Mouse (Mus musculus): Measurements from ENCODE around the gene Tceal5. TPM values are rescaled to one million over a fixed set of nuclear protein-coding genes. Genes with fewer than 3 reads are reported as not detected.
A peak's percentile ranks its signal among the peaks of the same experiment; 100 is the strongest.

Tceal5 gene
- polyA plus RNA-seq (2014; fragmentation: Nextera tagmentation; extraction: Ambion mirVana) = 2.6 TPM in 2 replicates

- H3K4me2 ChIP-seq (replicated peaks; ENCODE audit: low read depth, low read length) = peak within 1 kb of the TSS; percentile 46
- H3K9me3 ChIP-seq (ENCODE audit: control insufficient read depth, low read length) = no peaks in the 10 kb centered on the region
- ATAC-seq (ENCODE audit: low FRiP score) (peak; percentile 76), DNase-seq (ENCODE audit: low spot score) (peak; percentile 45)
- peak within 1 kb of the TSS; percentile 37 for H3K4me3 ChIP-seq (ENCODE audit: low read depth, low read length)
- no peaks in the 10 kb centered on the region for H3K36me3 ChIP-seq (ENCODE audit: control insufficient read depth, insufficient read depth, low read length)
- peak within 1 kb of the TSS; percentile 52 for H3K9ac ChIP-seq (ENCODE audit: low read depth, low read length)
- H3K27ac ChIP-seq (ENCODE audit: low read depth, low read length) = peak within 1 kb of the TSS; percentile 10; the same call in 1 of the 2 replicates
- WGBS = 18% methylated on average over 9 of the region's 9 CpGs
- no peaks in the 10 kb centered on the region for H3K4me1 ChIP-seq (replicated peaks; ENCODE audit: control insufficient read depth, insufficient read depth, low read length)
- H3K27me3 ChIP-seq (ENCODE audit: control insufficient read depth, insufficient read depth, low read length) = no peaks in the 10 kb centered on the region
Measured at GRCm38 (mm10) chrX:136203664-136204066, at the start of gene Tceal5. Tceal5 (minus strand) TSS chrX:136203876.

- Histone ChIP-seq H3K4me2 (replicated peaks; ENCODE audit: low read depth, low read length) (no peak overlapping the region), H3K27me3 (ENCODE audit: control insufficient read depth, insufficient read depth, low read length) (no peaks in the 10 kb centered on the region), H3K9me3 (ENCODE audit: control insufficient read depth, low read length) (no peaks in the 10 kb centered on the region), H3K4me3 (ENCODE audit: low read depth, low read length) (no peak overlapping the region), H3K4me1 (replicated peaks; ENCODE audit: control insufficient read depth, insufficient read depth, low read length) (no peaks in the 10 kb centered on the region), H3K9ac (ENCODE audit: low read depth, low read length) (no peak overlapping the region), H3K36me3 (ENCODE audit: control insufficient read depth, insufficient read depth, low read length) (no peaks in the 10 kb centered on the region), H3K27ac (ENCODE audit: low read depth, low read length) (no peak overlapping the region)
- ATAC-seq (ENCODE audit: low FRiP score) (no peak), DNase-seq (ENCODE audit: low spot score) (no peak)
- 65% methylated on average over 6 of the region's 6 CpGs for WGBS
Measured at GRCm38 (mm10) chrX:136252023-136252729, 48.5 kb upstream of the Tceal5 start.

GRCm38 (mm10) chrX:136249671-136250070 lies 46.0 kb upstream of the Tceal5 start:
- H3K4me3 ChIP-seq (ENCODE audit: low read depth, low read length) = no peak overlapping the region
- no peaks in the 10 kb centered on the region for H3K36me3 ChIP-seq (ENCODE audit: control insufficient read depth, insufficient read depth, low read length)
- H3K9me3 ChIP-seq (ENCODE audit: control insufficient read depth, low read length) = no peaks in the 10 kb centered on the region
- DNase-seq (ENCODE audit: low spot score) (no peak), ATAC-seq (ENCODE audit: low FRiP score) (no peak)
- H3K9ac ChIP-seq (ENCODE audit: low read depth, low read length) = no peak overlapping the region
- H3K4me2 ChIP-seq (replicated peaks; ENCODE audit: low read depth, low read length) = no peak overlapping the region
- no peaks in the 10 kb centered on the region for H3K4me1 ChIP-seq (replicated peaks; ENCODE audit: control insufficient read depth, insufficient read depth, low read length)
- no peak overlapping the region for H3K27ac ChIP-seq (ENCODE audit: low read depth, low read length)
- WGBS = 85% methylated on average over 7 of the region's 7 CpGs
- no peaks in the 10 kb centered on the region for H3K27me3 ChIP-seq (ENCODE audit: control insufficient read depth, insufficient read depth, low read length)

GRCm38 (mm10) chrX:136248811-136249210 lies 45.1 kb upstream of the Tceal5 start:
- DNase-seq (ENCODE audit: low spot score) = no peak
- H3K4me3 ChIP-seq (ENCODE audit: low read depth, low read length) = no peak overlapping the region
- H3K27me3 ChIP-seq (ENCODE audit: control insufficient read depth, insufficient read depth, low read length) = no peaks in the 10 kb centered on the region
- no peaks in the 10 kb centered on the region for H3K36me3 ChIP-seq (ENCODE audit: control insufficient read depth, insufficient read depth, low read length)
- H3K9ac ChIP-seq (ENCODE audit: low read depth, low read length) = no peak overlapping the region
- H3K27ac ChIP-seq (ENCODE audit: low read depth, low read length) = no peak overlapping the region
- WGBS = 86% methylated on average over 6 of the region's 6 CpGs
- H3K9me3 ChIP-seq (ENCODE audit: control insufficient read depth, low read length) = no peaks in the 10 kb centered on the region
- ATAC-seq (ENCODE audit: low FRiP score) = no peak
- H3K4me1 ChIP-seq (replicated peaks; ENCODE audit: control insufficient read depth, insufficient read depth, low read length) = no peaks in the 10 kb centered on the region
- H3K4me2 ChIP-seq (replicated peaks; ENCODE audit: low read depth, low read length) = no peak overlapping the region

- WGBS = 14% methylated on average over 13 of the region's 15 CpGs
- H3K9me3 ChIP-seq (ENCODE audit: control insufficient read depth, low read length) = no peaks in the 10 kb centered on the region
- peak overlapping the region; percentile 42 for H3K4me2 ChIP-seq (replicated peaks; ENCODE audit: low read depth, low read length)
- 0 out of 2 replicates have a peak overlapping the region, but pooled peaks have one; percentile 3 for H3K27ac ChIP-seq (ENCODE audit: low read depth, low read length)
- H3K27me3 ChIP-seq (ENCODE audit: control insufficient read depth, insufficient read depth, low read length) = no peaks in the 10 kb centered on the region
- peak; percentile 82 for ATAC-seq (ENCODE audit: low FRiP score)
- no peaks in the 10 kb centered on the region for H3K4me1 ChIP-seq (replicated peaks; ENCODE audit: control insufficient read depth, insufficient read depth, low read length)
- no peaks in the 10 kb centered on the region for H3K36me3 ChIP-seq (ENCODE audit: control insufficient read depth, insufficient read depth, low read length)
- H3K9ac ChIP-seq (ENCODE audit: low read depth, low read length) = peak overlapping the region; percentile 72
- H3K4me3 ChIP-seq (ENCODE audit: low read depth, low read length) = peak overlapping the region; percentile 55
- DNase-seq (ENCODE audit: low spot score) = peak; percentile 37
Measured at GRCm38 (mm10) chrX:136245521-136246071, 41.9 kb upstream of the Tceal5 start.

GRCm38 (mm10) chrX:136244574-136245229 lies 41.0 kb upstream of the Tceal5 start, which contains the start of gene Tceal9:
Tceal9 (plus strand) TSS chrX:136245079.
- no peaks in the 10 kb centered on the region for H3K4me1 ChIP-seq (replicated peaks; ENCODE audit: control insufficient read depth, insufficient read depth, low read length)
- H3K9ac ChIP-seq (ENCODE audit: low read depth, low read length) = peak within 1 kb of the TSS; percentile 72
- DNase-seq (ENCODE audit: low spot score) (peak; percentile 83), ATAC-seq (ENCODE audit: low FRiP score) (peak; percentile 96)
- H3K9me3 ChIP-seq (ENCODE audit: control insufficient read depth, low read length) = no peaks in the 10 kb centered on the region
- H3K36me3 ChIP-seq (ENCODE audit: control insufficient read depth, insufficient read depth, low read length) = no peaks in the 10 kb centered on the region
- 18% methylated on average over 20 of the region's 20 CpGs for WGBS
- peak within 1 kb of the TSS; percentile 42 for H3K4me2 ChIP-seq (replicated peaks; ENCODE audit: low read depth, low read length)
- H3K27ac ChIP-seq (ENCODE audit: low read depth, low read length) = 0 out of 2 replicates have a peak within 1 kb of the TSS, but pooled peaks have one; percentile 3
- peak within 1 kb of the TSS; percentile 55 for H3K4me3 ChIP-seq (ENCODE audit: low read depth, low read length)
- no peaks in the 10 kb centered on the region for H3K27me3 ChIP-seq (ENCODE audit: control insufficient read depth, insufficient read depth, low read length)

- H3K9ac ChIP-seq (ENCODE audit: low read depth, low read length) = no peak overlapping the region
- H3K36me3 ChIP-seq (ENCODE audit: control insufficient read depth, insufficient read depth, low read length) = no peaks in the 10 kb centered on the region
- H3K4me3 ChIP-seq (ENCODE audit: low read depth, low read length) = no peak overlapping the region
- no peaks in the 10 kb centered on the region for H3K4me1 ChIP-seq (replicated peaks; ENCODE audit: control insufficient read depth, insufficient read depth, low read length)
- no peak for DNase-seq (ENCODE audit: low spot score)
- no peak overlapping the region for H3K27ac ChIP-seq (ENCODE audit: low read depth, low read length)
- ATAC-seq (ENCODE audit: low FRiP score) = no peak
- H3K4me2 ChIP-seq (replicated peaks; ENCODE audit: low read depth, low read length) = no peak overlapping the region
- H3K27me3 ChIP-seq (ENCODE audit: control insufficient read depth, insufficient read depth, low read length) = no peaks in the 10 kb centered on the region
- 80% methylated on average over 2 of the region's 2 CpGs for WGBS
- H3K9me3 ChIP-seq (ENCODE audit: control insufficient read depth, low read length) = no peaks in the 10 kb centered on the region
Measured at GRCm38 (mm10) chrX:136243181-136243580, 39.5 kb upstream of the Tceal5 start.

GRCm38 (mm10) chrX:136238118-136238517 lies 34.4 kb upstream of the Tceal5 start:
- Histone ChIP-seq H3K27ac (ENCODE audit: low read depth, low read length) (no peak overlapping the region), H3K4me3 (ENCODE audit: low read depth, low read length) (no peak overlapping the region), H3K36me3 (ENCODE audit: control insufficient read depth, insufficient read depth, low read length) (no peaks in the 10 kb centered on the region), H3K27me3 (ENCODE audit: control insufficient read depth, insufficient read depth, low read length) (no peaks in the 10 kb centered on the region), H3K9ac (ENCODE audit: low read depth, low read length) (no peak overlapping the region), H3K4me2 (replicated peaks; ENCODE audit: low read depth, low read length) (no peak overlapping the region), H3K9me3 (ENCODE audit: control insufficient read depth, low read length) (no peaks in the 10 kb centered on the region), H3K4me1 (replicated peaks; ENCODE audit: control insufficient read depth, insufficient read depth, low read length) (no peaks in the 10 kb centered on the region)
- ATAC-seq (ENCODE audit: low FRiP score) (no peak), DNase-seq (ENCODE audit: low spot score) (peak; percentile 43)
- WGBS = 46% methylated on average over 3 of the region's 3 CpGs
